Mouse (Mus musculus): ENCODE measurements at regions not wholly inside any gene's neighbourhood (a gene's known extent, or its start where the extent isn't known, plus 50 kb on each side); places are given as distances from the start of the nearest gene placed in this dataset.
A peak's percentile ranks its signal among the peaks of the same experiment; 100 is the strongest.

DNA sequence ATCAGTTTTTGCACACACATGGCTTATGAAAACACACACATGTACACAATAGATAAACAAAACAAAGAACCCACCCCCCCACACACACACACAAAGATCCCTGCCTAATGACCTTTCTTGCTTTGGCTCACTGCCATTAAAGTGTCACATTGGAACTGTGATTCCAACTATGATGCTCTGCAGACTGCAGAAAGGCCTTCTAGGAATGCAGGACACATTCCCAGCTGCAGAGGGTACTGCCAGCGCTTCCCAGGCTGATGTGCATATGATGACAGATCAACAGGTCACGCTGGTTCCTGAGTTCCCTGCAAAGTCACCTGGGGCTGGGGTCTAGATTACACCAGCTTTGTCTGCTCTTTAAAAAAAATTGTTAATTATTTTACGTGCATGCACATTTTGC is 68.1 kb upstream of the Ppm1j start:
- no peak for DNase-seq

DNA sequence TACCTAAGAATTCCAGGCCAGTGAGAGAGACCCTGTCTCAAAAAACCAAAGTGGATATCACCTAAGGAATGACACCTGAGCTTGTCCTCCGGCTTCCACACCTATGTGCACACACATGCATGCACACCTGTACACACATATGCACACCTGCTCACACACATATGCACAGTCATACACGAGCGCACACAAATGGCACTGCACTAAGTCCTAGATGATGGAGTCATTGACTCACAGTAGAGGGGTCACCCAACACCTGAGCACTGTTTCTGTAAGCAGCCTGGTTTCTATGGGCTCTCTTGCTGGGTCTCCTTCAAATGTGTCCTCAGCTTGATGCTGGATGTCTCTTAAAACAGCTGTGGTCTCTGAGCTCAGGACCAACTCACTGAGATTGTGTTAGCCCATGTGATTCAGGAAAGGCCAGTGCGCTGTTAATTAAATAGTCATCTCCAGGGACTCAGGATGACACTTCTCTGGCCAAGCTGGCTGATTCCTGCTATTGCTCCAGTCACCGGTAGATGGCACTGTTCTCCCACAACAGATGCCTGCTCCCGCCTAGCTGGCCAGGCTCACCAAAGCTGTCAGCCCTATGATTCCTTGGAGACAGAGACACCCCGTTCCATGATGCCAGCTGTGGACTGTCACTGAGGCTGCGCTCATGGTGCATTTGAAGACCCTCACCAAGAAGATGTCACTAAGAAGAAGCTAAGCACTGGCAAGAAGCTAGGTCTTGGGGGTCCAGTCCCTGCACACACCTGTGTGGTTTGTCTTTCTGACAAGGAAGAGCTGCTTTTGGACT is 66.8 kb upstream of the Ppm1j start:
- peak; percentile 72 to 82 for DNase-seq

DNA sequence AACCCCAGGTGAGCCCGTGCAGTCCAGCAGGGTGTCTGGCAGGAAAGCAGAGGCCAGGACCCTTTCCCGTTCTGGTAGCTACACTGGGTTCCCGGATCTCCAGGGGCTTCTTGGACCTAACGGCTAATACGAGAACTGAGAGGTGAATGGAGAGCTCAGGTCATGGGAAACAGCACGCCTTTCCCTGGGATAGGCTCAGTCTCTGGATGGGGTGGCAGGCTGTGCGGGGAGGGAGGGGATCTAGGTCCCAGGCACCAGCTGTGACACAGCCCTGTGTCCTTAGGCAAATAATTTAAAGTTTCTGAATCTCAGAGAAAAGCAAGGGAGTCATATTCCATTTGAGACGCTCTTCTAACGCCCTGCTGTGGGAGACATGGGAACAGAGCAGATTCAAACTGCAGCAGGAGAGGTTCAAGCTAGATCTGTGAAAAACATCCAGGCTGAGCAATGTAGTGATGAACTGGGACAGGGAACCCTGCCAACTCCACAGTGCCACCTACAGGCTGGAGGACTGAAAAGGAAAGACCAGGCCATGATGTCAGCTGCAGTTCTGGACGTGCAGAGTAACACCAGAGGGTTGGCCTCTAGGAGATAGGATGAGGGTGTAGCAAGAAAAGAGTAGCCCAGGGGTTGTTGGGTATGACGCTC is 66.1 kb upstream of the Ppm1j start:
- peak; percentile 59 to 73 for DNase-seq

Data from lung, postnatal 4 days (tissue).